Mouse (Mus musculus) embryonic facial prominence, embryonic 15.5 days (tissue): ENCODE measurements around the gene Kif1a. TPM values are rescaled to one million over a fixed set of nuclear protein-coding genes. Genes with fewer than 3 reads are reported as not detected.

Experiments used
- ATAC-seq: fragments of 200-750 bp; cut with Nextera tagmentation; 2 replicates; pipeline ENCODE4 v1.8.0; 2017; ENCODE audit warnings: low read depth, moderate TSS enrichment; ENCODE audit not compliant: insufficient number of reproducible peaks, low FRiP score, low TSS enrichment
- H3K27ac ChIP-seq: fragments of 300-500 bp; sonication (generic); replicated peaks from 2 replicates; pipeline ENCODE4 v1.5.1; 2015; ENCODE audit warnings: mild to moderate bottlenecking, inconsistent platforms
- H3K27me3 ChIP-seq: fragments of 300-500 bp; sonication (generic); 2 replicates; pipeline ENCODE4 v1.6.1; 2015; ENCODE audit warnings: inconsistent platforms
- H3K36me3 ChIP-seq: fragments of 300-500 bp; sonication (generic); 2 replicates; pipeline ENCODE4 v1.6.1; 2015; ENCODE audit warnings: mild to moderate bottlenecking, inconsistent platforms
- H3K4me1 ChIP-seq: fragments of 300-500 bp; sonication (generic); 2 replicates; pipeline ENCODE4 v1.6.1; 2015; ENCODE audit warnings: inconsistent platforms
- H3K4me2 ChIP-seq: fragments of 300-500 bp; sonication (generic); replicated peaks from 2 replicates; pipeline ENCODE4 v1.6.1; 2015; ENCODE audit warnings: mild to moderate bottlenecking, inconsistent platforms
- H3K4me3 ChIP-seq: fragments of 300-500 bp; sonication (generic); replicated peaks from 2 replicates; pipeline ENCODE4 v1.5.1; 2015; ENCODE audit warnings: mild to moderate bottlenecking, inconsistent platforms
- H3K9ac ChIP-seq: fragments of 300-500 bp; sonication (generic); 2 replicates; pipeline ENCODE4 v1.6.1; 2015; ENCODE audit warnings: inconsistent platforms
- H3K9me3 ChIP-seq: fragments of 300-500 bp; sonication (generic); replicated peaks from 2 replicates; pipeline ENCODE4 v1.6.1; 2016; ENCODE audit warnings: inconsistent platforms
- WGBS: fragments of 180-500 bp; shearing (Covaris S2); methylation state at CpG from one replicate; pipeline ENCODE4 v1.1.7; 2015; 5-methylcytosine and 5-hydroxymethylcytosine counted together
- polyA plus RNA-seq: library from polyadenylated mRNA; unstranded; fragments of >200 nt; fragmentation: Nextera tagmentation; extraction: Ambion mirVana; gene quantifications from 2 replicates; pipeline ENCODE4 v1.2.1, GENCODE M21; 2015

The Kif1a gene
- polyA plus RNA-seq, 1 experiment from 2014 or later = 32.7 TPM

- H3K4me3 ChIP-seq = no peak overlapping the region
- no peak overlapping the region for H3K4me2 ChIP-seq
- H3K27ac ChIP-seq = no peak overlapping the region
- no peaks in the 10 kb centered on the region for H3K9me3 ChIP-seq
- no peak overlapping the region for H3K9ac ChIP-seq
- 0 out of 2 replicates have a peak, but pooled peaks have one; percentile 23 for ATAC-seq
- H3K27me3 ChIP-seq = no peaks in the 10 kb centered on the region
- no peaks in the 10 kb centered on the region for H3K4me1 ChIP-seq
- H3K36me3 ChIP-seq = no peaks in the 10 kb centered on the region
These were observed 87.3 kb downstream of the Kif1a start for GRCm38 (mm10) chr1:93014460-93014859.

DNA sequence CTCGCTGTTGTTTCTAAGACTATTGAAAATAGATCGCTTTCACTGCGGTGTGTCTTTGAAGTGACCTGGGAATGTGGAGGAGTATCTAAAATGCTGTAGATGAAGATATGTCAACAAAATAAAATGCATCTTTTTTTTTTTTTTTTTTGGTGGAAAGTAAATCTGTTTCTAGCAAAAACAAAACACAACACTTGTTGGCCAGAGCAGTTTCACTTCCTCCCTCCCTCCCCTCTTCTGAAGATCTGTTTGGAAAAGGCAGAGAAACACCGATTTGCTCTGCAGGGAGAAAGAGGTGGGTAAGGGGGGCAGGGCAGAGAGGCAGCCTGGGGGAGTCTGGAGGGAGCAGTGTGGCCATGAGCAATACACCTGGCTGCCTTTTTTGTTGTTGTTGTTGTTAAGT, 88.4 kb downstream of the Kif1a start:
- WGBS = 76% methylated on average over 4 of the region's 4 CpGs
- Histone ChIP-seq H3K4me1 (no peaks in the 10 kb centered on the region), H3K27ac (no peak overlapping the region), H3K9me3 (no peaks in the 10 kb centered on the region), H3K9ac (no peak overlapping the region), H3K4me2 (no peak overlapping the region), H3K36me3 (no peaks in the 10 kb centered on the region), H3K27me3 (no peaks in the 10 kb centered on the region), H3K4me3 (no peak overlapping the region)
- ATAC-seq = no peak

- 76% methylated on average over 7 of the region's 7 CpGs for WGBS
- no peak for ATAC-seq
- Histone ChIP-seq H3K4me3 (no peak overlapping the region), H3K9me3 (no peaks in the 10 kb centered on the region), H3K27me3 (no peaks in the 10 kb centered on the region), H3K36me3 (no peaks in the 10 kb centered on the region), H3K9ac (no peak overlapping the region), H3K4me1 (no peaks in the 10 kb centered on the region), H3K4me2 (no peak overlapping the region), H3K27ac (no peak overlapping the region)
These were observed 89.6 kb downstream of the Kif1a start for GRCm38 (mm10) chr1:93012103-93012585.

DNA sequence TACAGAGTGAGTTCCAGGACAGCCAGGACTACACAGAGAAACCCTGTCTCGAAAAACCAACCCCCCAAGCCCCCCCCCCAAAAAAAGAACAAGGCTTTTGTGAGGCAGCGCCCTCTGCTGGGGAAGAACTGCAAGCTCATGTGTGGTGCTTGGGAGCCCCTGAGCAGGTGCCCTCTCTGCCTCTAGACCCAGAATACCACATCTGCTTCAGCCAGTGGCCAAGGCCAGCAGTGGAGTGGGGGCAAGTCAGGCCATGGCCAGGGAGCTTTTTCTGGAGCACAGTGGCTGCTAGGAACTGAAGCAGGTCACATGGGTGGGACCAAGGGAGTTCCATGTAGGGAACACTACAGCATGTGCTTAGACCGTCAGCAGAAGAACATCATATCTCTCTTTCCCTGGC, 91.0 kb downstream of the Kif1a start:
- Histone ChIP-seq H3K4me3 (no peak overlapping the region), H3K4me2 (no peak overlapping the region), H3K4me1 (no peaks in the 10 kb centered on the region), H3K9ac (no peak overlapping the region), H3K27ac (no peak overlapping the region), H3K27me3 (no peaks in the 10 kb centered on the region), H3K9me3 (no peaks in the 10 kb centered on the region), H3K36me3 (no peaks in the 10 kb centered on the region)
- ATAC-seq = no peak
- 35% methylated on average over 3 of the region's 3 CpGs for WGBS

GRCm38 (mm10) chr1:93009196-93009595, 92.6 kb downstream of the Kif1a start:
- WGBS = 63% methylated on average over 4 of the region's 4 CpGs
- Histone ChIP-seq H3K4me1 (no peaks in the 10 kb centered on the region), H3K36me3 (no peaks in the 10 kb centered on the region), H3K9ac (no peak overlapping the region), H3K4me2 (no peak overlapping the region), H3K27me3 (no peaks in the 10 kb centered on the region), H3K27ac (no peak overlapping the region), H3K9me3 (no peaks in the 10 kb centered on the region), H3K4me3 (no peak overlapping the region)
- ATAC-seq = no peak

DNA sequence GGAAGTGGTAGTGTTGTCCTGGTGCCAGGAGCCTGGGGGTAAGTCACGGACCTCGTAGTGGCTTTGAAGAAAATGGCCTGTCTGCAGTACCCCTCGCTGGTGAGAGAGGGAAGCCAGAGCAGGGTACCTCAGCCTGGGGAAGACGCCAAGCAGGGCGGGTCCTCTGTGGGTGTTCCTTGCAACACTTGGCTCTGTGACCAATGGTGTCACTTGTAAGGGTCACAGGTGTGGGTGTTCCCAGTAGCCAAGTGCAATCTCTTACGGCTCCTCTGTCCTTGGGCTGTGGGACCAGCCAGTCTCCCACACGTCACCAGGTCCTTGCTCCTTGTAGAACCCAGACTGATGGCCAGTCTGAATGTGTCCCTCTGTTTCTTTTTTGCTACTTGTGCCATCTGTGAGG, 95.7 kb downstream of the Kif1a start, which contains the start of gene Aqp12:
Gene Aqp12 (plus strand): TSS at position 274 of the 400 bp plus-strand sequence.
- no peak for ATAC-seq
- H3K9ac ChIP-seq = no peak within 1 kb of the TSS
- no peak within 1 kb of the TSS for H3K4me3 ChIP-seq
- H3K9me3 ChIP-seq = no peaks in the 10 kb centered on the region
- H3K27ac ChIP-seq = no peak within 1 kb of the TSS
- no peaks in the 10 kb centered on the region for H3K36me3 ChIP-seq
- no peaks in the 10 kb centered on the region for H3K27me3 ChIP-seq
- H3K4me2 ChIP-seq = no peak within 1 kb of the TSS
- WGBS = 69% methylated on average over 7 of the region's 7 CpGs
- no peaks in the 10 kb centered on the region for H3K4me1 ChIP-seq

GRCm38 (mm10) chr1:92992880-92993279, 108.9 kb downstream of the Kif1a start:
- H3K4me1 ChIP-seq = no peaks in the 10 kb centered on the region
- H3K9me3 ChIP-seq = no peaks in the 10 kb centered on the region
- ATAC-seq = no peak
- no peak overlapping the region for H3K4me3 ChIP-seq
- no peak overlapping the region for H3K27ac ChIP-seq
- 77% methylated on average over 2 of the region's 2 CpGs for WGBS
- H3K27me3 ChIP-seq = no peaks in the 10 kb centered on the region
- H3K4me2 ChIP-seq = no peak overlapping the region
- H3K9ac ChIP-seq = no peak overlapping the region
- no peaks in the 10 kb centered on the region for H3K36me3 ChIP-seq

- Histone ChIP-seq H3K4me1 (no peaks in the 10 kb centered on the region), H3K27me3 (no peaks in the 10 kb centered on the region), H3K27ac (no peak overlapping the region), H3K9ac (no peak overlapping the region), H3K9me3 (no peaks in the 10 kb centered on the region), H3K4me2 (no peak overlapping the region), H3K36me3 (no peaks in the 10 kb centered on the region), H3K4me3 (no peak overlapping the region)
- WGBS = 82% methylated on average over 6 of the region's 6 CpGs
- no peak for ATAC-seq
These were observed 109.4 kb downstream of the Kif1a start for GRCm38 (mm10) chr1:92992214-92992855.

- WGBS = 50% methylated on average over 4 of the region's 4 CpGs
- no peaks in the 10 kb centered on the region for H3K4me1 ChIP-seq
- H3K27me3 ChIP-seq = no peaks in the 10 kb centered on the region
- H3K4me2 ChIP-seq = no peak overlapping the region
- no peak for ATAC-seq
- H3K27ac ChIP-seq = no peak overlapping the region
- no peaks in the 10 kb centered on the region for H3K9me3 ChIP-seq
- H3K4me3 ChIP-seq = no peak overlapping the region
- H3K36me3 ChIP-seq = no peaks in the 10 kb centered on the region
- no peak overlapping the region for H3K9ac ChIP-seq
These were observed 111.9 kb downstream of the Kif1a start for GRCm38 (mm10) chr1:92989891-92990290.

DNA sequence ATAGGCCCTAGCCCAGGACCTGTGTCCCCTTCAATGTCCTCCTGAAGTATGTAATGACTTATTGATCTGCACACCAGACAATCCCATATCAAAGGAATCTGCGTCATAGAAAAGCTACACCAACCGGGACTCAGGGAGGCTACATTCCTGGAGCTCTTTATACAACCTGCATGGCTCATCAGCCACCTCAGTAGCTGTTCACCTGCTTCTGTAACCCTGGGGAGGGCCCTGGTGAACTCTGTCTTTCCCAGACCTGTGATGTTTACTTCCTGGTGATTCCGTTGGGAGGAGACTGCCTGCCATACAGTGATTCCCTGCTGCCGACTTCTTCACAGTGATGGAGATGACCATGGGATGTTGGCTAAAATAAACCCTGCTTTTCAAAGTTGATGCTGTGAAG, 112.9 kb downstream of the Kif1a start:
- ATAC-seq = no peak
- H3K27ac ChIP-seq = no peak overlapping the region
- no peaks in the 10 kb centered on the region for H3K9me3 ChIP-seq
- H3K4me1 ChIP-seq = no peaks in the 10 kb centered on the region
- no peak overlapping the region for H3K4me2 ChIP-seq
- no peak overlapping the region for H3K4me3 ChIP-seq
- no peak overlapping the region for H3K9ac ChIP-seq
- no peaks in the 10 kb centered on the region for H3K36me3 ChIP-seq
- H3K27me3 ChIP-seq = no peaks in the 10 kb centered on the region
- 77% methylated on average over 4 of the region's 4 CpGs for WGBS

GRCm38 (mm10) chr1:92984999-92985398, 116.8 kb downstream of the Kif1a start:
- Histone ChIP-seq H3K27me3 (no peaks in the 10 kb centered on the region), H3K4me3 (no peak overlapping the region), H3K9ac (no peak overlapping the region), H3K36me3 (no peaks in the 10 kb centered on the region), H3K4me2 (no peak overlapping the region), H3K27ac (no peak overlapping the region), H3K9me3 (no peaks in the 10 kb centered on the region), H3K4me1 (no peaks in the 10 kb centered on the region)
- WGBS = 84% methylated on average over 5 of the region's 5 CpGs
- no peak for ATAC-seq

- Histone ChIP-seq H3K4me3 (no peak overlapping the region), H3K4me2 (no peak overlapping the region), H3K27ac (no peak overlapping the region), H3K36me3 (no peaks in the 10 kb centered on the region), H3K9me3 (no peaks in the 10 kb centered on the region), H3K4me1 (peaks cover 14% of the 10 kb centered on the region), H3K27me3 (no peaks in the 10 kb centered on the region; the same call in 1 of the 2 replicates), H3K9ac (no peak overlapping the region)
- no peak for ATAC-seq
- WGBS = 90% methylated on average over 17 of the region's 17 CpGs
These were observed 118.7 kb downstream of the Kif1a start for GRCm38 (mm10) chr1:92982931-92983605.
